Mouse (Mus musculus): ENCODE data around the gene Il1r1.

DNA sequence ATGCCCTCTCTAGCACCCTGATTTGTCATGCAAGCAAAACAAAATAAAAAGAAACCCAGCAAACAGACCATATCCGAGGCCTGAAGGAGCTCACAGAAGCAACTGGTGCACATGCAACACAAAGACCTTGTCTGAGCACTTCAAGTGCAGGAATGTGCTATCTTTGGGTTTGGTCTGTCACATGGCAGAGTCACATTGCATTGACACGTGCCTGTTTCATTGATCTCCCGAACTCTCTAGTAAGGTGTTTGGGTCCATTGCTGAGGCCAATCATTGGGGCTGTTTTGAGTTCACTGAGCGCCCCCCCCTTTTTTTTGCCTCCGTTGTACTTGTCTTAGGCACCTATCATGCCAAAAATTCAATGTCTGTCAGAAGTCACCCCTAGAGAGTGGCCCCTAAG is 7.4 kb upstream of the Il1r1 start:
- TF ChIP-seq POLR2A (IDR thresholded peaks at IDR 0.05; ENCODE audit: low read depth, low read length) (no peak), CTCF (IDR thresholded peaks at IDR 0.05; ENCODE audit: borderline replicate concordance, insufficient read depth, low read length) (no peak)
